Mouse (Mus musculus): ENCODE measurements around the gene Pdlim1.
"Not testable (repeated sequence)": the region's sequence is repeated elsewhere in the genome, so short reads cannot be mapped to it uniquely, and the experiment has no call there.

Pdlim1 gene

GRCm38 (mm10) chr19:40240838-40241689 lies 30.6 kb downstream of the Pdlim1 start:
- peak; percentile 72 for DNase-seq (ENCODE audit: low read depth, low spot score)

GRCm38 (mm10) chr19:40240360-40240759 lies 31.3 kb downstream of the Pdlim1 start:
- no peak for DNase-seq (ENCODE audit: low read depth, low spot score)

GRCm38 (mm10) chr19:40238175-40238850 lies 33.3 kb downstream of the Pdlim1 start:
- DNase-seq (ENCODE audit: low read depth, low spot score) = no peak

- DNase-seq (ENCODE audit: low read depth, low spot score) = no peak
Observed at GRCm38 (mm10) chr19:40232560-40232959, 39.1 kb downstream of the Pdlim1 start.

GRCm38 (mm10) chr19:40231825-40232541 lies 39.7 kb downstream of the Pdlim1 start:
- DNase-seq (ENCODE audit: low read depth, low spot score) = no peak

GRCm38 (mm10) chr19:40231074-40231738 lies 40.4 kb downstream of the Pdlim1 start:
- no peak for DNase-seq (ENCODE audit: low read depth, low spot score)

GRCm38 (mm10) chr19:40226516-40227151 lies 45.0 kb downstream of the Pdlim1 start:
- DNase-seq (ENCODE audit: low read depth, low spot score) = no peak

GRCm38 (mm10) chr19:40225761-40226110 lies 45.9 kb downstream of the Pdlim1 start:
- no peak for DNase-seq (ENCODE audit: low read depth, low spot score)

GRCm38 (mm10) chr19:40225102-40225760 lies 46.4 kb downstream of the Pdlim1 start:
- DNase-seq (ENCODE audit: low read depth, low spot score) = peak; percentile 75

- DNase-seq (ENCODE audit: low read depth, low spot score) = not testable (repeated sequence)
Observed at GRCm38 (mm10) chr19:40222307-40222706, 49.3 kb downstream of the Pdlim1 start.

GRCm38 (mm10) chr19:40220878-40221277 lies 50.8 kb downstream of the Pdlim1 start:
- no peak for DNase-seq (ENCODE audit: low read depth, low spot score)

- not testable (repeated sequence) for DNase-seq (ENCODE audit: low read depth, low spot score)
Observed at GRCm38 (mm10) chr19:40202947-40203346, 68.7 kb downstream of the Pdlim1 start.

GRCm38 (mm10) chr19:40190596-40190995 lies 81.0 kb downstream of the Pdlim1 start:
- no peak for DNase-seq (ENCODE audit: low read depth, low spot score)

GRCm38 (mm10) chr19:40187160-40187559 lies 84.5 kb downstream of the Pdlim1 start, which contains the start of gene Cyp2c70:
TSS of gene Cyp2c70 (minus strand) at chr19:40187333.
- no peak for DNase-seq (ENCODE audit: low read depth, low spot score)

- DNase-seq (ENCODE audit: low read depth, low spot score) = no peak
Observed at GRCm38 (mm10) chr19:40183600-40183999, 88.0 kb downstream of the Pdlim1 start.

GRCm38 (mm10) chr19:40178311-40178710 lies 93.3 kb downstream of the Pdlim1 start:
- DNase-seq (ENCODE audit: low read depth, low spot score) = no peak

Measured in mesoderm, embryonic 11.5 days (tissue).